Mouse (Mus musculus) adipocyte (in vitro differentiated cells): ENCODE results near the gene Psmd1.

Experiments used
- DNase-seq: peaks from one replicate; pipeline ENCODE4 v3.0.0-alpha.2; 2016; ENCODE audit warnings: low spot score

Gene Psmd1

GRCm38 (mm10) chr1:86058856-86059769, 5.1 kb upstream of the Psmd1 start:
- peak; percentile 94 for DNase-seq

GRCm38 (mm10) chr1:86062523-86062922, 1.7 kb upstream of the Psmd1 start:
- no peak for DNase-seq

GRCm38 (mm10) chr1:86076565-86076964, 12.4 kb downstream of the Psmd1 start:
- no peak for DNase-seq

- peak; percentile 4 for DNase-seq
Observed at GRCm38 (mm10) chr1:86094413-86094812, 30.2 kb downstream of the Psmd1 start.

DNA sequence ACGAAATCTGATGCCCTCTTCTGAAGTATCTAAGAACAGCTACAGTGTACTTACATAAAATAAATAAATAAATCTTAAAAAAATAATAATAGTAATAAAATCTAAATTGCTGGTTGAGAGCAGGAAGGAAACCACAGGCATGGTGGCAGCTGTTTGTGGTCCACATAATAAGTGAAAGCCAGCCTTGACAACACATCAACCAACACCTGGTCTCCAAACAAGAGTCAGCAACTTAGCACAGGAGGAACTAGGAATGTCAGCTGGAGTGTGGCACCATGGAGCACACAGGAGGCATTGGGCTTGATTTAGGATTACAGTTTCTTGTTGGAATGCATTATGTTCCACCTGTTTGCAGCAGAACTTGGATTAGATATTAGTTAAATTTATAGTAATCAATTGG, 40.9 kb downstream of the Psmd1 start:
- no peak for DNase-seq

DNA sequence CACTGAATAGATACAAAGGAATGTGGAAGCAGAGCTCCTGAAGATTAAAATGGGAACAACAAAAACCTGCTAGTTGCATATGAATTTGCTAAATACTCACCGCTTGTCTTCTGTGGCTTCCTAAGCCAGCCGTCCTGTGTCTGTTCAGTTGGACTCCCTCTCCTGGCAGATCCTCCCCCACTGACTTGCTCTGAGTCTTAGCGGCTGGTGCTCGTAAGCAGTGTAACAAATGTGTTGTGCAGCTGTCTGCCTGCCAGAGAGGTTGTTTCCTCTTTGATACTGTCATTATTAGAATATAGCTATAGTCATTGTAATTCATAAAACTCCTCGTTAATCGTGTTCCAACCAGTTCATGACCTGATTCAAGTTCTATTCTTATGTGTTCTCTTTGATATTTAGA, 47.6 kb downstream of the Psmd1 start, which contains the start of gene Htr2b:
Gene Htr2b, minus strand, starts transcription at position 192 of the 400 bp plus-strand sequence.
- DNase-seq: peak; percentile 5

- DNase-seq: no peak
Observed at GRCm38 (mm10) chr1:86114141-86114540, 50.0 kb downstream of the Psmd1 start.

DNA sequence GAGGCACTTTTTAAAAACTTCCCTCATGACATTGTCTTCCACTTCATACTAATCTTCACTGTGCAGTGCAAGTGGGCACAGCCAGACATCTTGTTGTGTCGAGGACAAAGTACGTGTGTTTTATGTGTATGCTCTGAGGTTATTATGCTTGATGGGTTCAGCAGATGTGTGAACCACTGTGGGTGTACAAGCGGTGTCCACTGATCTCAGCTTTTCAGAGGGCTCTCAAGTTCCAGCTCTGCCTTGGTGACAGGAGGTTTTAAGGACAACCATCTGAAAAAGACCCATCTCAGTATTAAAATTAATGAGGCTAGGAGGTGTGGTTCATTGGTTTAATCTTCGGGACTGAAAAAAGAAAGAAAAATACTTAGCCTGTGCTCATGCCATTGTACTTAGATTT, 55.4 kb downstream of the Psmd1 start:
- DNase-seq: no peak

DNA sequence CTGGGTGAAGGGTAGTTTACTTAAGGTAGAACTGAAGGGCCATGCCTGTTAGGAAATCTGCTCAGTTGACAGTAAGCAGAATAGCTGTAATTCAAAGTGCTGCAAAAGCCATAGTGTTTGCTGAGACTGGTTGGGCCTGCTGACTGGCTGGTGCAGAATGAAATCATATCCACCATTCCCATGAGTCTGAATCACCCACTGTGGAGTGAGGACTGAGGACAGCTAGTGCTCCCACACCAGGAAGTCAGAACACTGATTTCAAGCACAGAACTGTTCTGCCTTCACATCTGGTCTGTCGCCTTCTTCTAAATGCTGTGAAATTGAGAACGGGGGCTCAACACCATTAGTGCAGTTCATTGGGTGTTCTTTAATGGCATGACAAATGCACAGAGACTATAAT, 61.8 kb downstream of the Psmd1 start:
- DNase-seq: no peak

- no peak for DNase-seq
Observed at GRCm38 (mm10) chr1:86133337-86133736, 69.2 kb downstream of the Psmd1 start, which contains the start of gene Gm21972. TSS of gene Gm21972 (plus strand) at chr1:86133637.

DNA sequence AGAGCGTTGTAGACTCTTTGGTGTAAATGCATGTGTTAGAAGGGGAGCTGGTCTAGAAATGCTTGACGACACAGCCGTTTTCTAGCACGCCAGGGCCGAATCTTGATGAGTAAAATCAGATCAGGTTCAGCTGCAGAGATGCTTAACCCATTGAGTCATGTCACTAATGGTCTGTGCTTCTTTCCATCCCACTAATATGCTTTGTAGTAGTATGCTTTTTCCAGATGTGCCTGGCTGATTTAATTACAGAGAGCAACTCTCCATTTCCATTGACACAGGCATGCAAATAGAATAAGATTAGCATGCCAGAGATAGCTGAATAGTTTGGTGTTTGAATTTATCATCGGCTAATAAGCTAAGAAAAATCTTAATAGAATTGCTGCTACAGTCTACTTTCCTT, 71.1 kb downstream of the Psmd1 start:
- no peak for DNase-seq

DNA sequence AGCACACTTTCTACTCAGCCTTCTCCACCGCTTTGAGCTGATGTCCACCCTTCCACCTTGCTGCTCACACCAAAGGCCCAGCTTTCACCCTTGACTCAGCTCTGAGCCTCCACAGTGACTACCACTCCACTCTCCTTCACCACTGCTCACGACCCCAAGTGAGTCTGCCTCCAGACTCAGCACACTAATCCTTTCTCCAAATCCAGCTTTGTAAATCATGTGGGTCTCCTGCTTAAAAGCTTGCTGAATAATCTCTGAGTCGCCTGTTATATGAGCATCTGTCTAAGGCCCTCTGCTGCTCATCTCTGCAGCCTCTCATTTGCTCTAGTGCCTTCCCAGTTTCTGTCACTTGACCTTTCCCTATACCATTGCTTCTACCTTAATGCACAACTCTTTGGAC, 76.9 kb downstream of the Psmd1 start:
- no peak for DNase-seq

- DNase-seq: no peak
Observed at GRCm38 (mm10) chr1:86143165-86143564, 79.0 kb downstream of the Psmd1 start.

DNA sequence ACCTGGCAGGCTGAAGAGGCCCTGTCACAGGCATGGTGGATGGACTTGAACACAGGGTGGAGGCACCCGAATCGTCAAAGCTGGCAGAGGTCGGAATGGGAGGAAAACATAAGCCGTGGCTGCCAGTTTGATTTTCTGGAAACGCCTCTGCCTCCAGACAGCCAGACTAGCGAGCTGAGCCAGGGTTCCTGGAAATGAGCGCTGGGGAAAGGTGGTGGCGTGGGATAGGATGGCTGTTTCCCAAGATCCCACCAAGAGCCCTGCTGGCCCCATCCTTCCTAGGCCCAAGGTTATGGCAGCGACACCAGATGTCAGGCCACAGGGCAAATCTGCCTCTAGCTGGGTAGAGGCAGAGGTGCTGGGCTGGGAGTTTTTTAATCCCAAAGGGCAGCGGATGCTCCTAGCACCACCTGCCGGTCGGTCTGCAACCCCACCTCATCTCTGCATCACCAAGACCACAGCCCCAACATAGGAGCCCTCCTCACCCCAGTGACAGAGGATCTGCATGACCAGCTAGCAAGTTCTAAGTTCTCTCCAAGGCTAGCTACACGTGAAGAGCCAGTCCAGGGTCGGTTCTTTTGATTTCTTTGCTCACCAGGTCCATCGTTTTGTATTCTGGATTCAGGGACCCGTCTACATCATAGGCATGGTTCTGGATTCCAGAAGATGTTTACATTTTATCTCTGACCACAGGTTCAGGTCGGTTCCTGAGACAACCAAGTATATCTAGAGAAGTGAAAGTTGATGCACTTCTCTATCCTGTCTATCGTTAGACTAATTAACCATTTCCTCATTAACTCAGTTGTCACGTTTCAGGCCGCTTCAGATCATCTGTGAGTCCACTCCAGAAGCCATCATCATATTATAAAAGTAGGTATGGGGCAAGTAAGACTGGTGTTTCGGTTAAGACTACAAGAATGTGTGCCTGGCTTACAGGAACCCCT, 80.1 kb downstream of the Psmd1 start:
- DNase-seq: no peak

DNA sequence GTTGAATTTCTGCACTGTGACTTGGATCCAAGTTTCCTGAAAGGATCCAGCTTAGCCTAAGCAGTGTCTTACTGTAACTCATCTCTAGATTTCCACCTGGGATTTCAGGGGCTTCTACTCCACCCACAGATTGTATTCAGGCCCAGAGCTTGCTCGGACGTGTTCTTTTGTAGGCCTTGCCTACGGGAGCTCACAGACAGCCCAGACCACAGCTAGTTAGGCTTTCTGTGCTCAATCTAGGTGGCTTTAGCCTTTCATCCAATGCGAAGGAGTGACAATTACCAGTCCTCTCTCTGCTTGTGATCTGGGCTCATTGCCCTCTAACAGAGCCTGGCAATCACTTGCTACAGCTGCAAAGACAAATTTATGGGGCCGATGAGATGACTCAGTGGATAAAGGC, 82.1 kb downstream of the Psmd1 start:
- DNase-seq: peak; percentile 13

DNA sequence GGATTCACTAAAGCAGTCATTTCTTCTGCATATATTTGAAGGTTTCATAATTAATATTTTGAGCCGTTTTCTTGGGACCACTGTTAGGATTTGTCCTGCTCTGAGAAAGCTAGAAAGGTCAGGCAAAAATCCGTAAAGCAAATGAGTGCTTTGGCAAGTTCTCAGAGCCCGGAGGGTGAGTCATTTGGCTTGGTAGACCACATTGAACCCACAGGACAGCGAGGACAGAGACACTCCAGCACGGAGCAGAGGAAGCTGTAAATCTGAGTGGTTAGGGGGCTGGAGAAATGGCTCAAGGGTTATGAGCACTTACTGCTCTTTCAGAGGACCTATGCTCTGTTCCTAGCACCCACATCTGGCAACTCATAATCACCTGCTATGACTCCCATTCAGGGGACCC, 83.4 kb downstream of the Psmd1 start:
- peak; percentile 52 for DNase-seq

DNA sequence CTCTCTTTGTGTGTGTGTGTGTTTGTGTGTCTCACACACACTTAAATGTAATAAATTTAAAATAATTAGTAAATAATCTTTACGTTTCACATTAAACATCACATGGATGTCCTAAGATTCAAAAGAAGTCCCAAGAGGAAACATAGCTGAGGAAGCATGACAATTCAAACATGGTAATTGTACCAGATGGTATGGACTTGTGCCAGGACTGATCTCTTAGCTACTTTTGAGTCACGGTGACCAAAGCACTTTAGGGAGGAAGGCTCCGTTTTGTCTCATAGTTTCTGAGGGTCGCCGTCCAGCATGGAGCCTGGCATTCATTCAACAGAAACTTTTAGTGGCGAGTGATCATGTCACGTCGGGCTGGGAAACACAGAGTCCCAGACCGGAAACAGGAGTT, 84.0 kb downstream of the Psmd1 start:
- DNase-seq: no peak

GRCm38 (mm10) chr1:86150929-86151328, 86.7 kb downstream of the Psmd1 start:
- DNase-seq: no peak

DNA sequence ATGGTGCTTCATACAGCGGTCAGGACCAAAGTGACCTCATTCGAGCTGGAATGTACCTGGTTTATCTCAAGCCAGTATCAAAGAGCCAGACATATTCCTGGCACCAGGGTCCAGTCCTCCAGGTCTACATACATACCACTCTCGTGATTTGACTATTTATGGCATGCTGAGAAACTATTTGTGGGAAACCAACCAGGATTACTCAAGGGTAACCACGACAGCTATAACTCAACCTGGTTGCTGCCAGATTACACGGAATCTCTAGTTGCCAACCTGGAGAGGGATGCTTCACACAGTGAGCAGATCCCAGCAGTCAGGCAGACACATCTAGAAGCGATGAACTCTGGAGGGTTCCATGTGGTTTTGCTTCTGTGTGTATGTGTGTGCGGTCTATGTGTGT, 87.2 kb downstream of the Psmd1 start:
- no peak for DNase-seq

- DNase-seq: no peak
Observed at GRCm38 (mm10) chr1:86152618-86153017, 88.4 kb downstream of the Psmd1 start.

- DNase-seq: peak; percentile 95
Observed at GRCm38 (mm10) chr1:86154133-86154823, 90.1 kb downstream of the Psmd1 start, which contains the start of gene Armc9. TSS of gene Armc9 (plus strand) at chr1:86154780.

DNA sequence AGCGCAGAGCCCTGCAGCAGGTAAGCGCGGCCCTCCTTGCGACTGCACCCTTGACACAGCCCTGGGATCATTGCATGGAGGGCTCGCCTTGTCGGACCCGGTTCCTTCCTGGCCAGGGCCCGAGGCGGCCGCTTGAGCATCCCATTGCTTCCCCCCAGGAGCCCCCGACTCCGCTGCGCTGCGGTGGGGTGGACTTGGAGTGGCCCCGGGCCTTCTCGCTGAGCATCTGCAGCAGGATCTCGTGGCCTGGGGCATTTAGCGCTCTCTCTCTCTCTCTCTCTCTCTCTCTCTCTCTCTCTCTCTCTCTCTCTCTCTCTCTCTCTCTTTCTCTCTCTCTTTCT, 90.6 kb downstream of the Psmd1 start:
- no peak for DNase-seq
